Mouse (Mus musculus) heart, postnatal 0 days (tissue): ENCODE measurements around the gene Tmem191c.

Experiments used
- CTCF ChIP-seq: IDR thresholded peaks from 2 replicates; pipeline ENCODE4 v1.5.1; 2016; ENCODE audit warnings: antibody characterized with exemption, control low read depth, low read depth
- EP300 ChIP-seq: IDR thresholded peaks from 2 replicates; pipeline ENCODE4 v1.6.1; 2016; ENCODE audit warnings: antibody characterized with exemption, low read depth

DNA sequence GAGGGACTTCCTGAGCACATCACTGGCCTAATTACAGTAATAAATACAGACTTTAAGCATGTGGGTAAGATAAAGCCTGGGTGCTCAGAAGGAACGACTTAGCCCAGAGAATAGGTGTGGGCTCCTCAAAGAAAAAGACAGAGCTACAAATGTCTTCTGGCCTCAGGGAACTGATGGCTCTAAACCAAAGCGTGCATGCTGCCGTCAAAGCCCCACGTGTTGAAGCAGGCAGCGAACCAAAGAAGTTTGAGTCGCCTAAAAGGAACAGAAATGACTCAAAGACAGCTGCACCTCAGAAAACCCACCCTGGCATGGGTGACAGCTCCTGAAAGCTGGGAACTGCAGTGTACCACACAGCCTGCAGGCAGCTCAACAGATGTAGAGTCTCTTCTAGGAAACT, 4.0 kb upstream of the Tmem191c start:
- no peak for TF ChIP-seq CTCF
- no peak for TF ChIP-seq EP300
